Mouse (Mus musculus): ENCODE data around the gene Nfib.

The Nfib gene

DNA sequence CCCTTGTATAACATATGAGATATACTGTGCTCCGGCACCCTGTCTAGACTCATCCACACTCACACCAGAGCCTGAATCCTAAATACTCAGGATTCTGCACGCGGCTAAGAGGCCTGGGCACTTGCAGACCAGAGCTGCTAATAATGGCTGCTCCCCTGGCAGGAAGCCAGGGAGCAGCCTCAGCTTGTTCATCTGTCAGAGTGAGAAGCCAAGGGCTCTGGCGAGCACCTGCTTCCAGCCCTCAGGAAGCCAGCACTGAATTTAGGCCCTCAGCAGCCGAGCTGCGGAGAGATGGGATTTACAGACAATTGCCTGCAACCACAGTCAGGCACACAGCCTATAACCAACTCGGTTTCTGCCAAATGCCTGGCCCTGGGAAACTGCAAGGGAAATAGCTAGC lies 15.3 kb downstream of the Nfib start:
- CTCF ChIA-PET = no interaction called here

DNA sequence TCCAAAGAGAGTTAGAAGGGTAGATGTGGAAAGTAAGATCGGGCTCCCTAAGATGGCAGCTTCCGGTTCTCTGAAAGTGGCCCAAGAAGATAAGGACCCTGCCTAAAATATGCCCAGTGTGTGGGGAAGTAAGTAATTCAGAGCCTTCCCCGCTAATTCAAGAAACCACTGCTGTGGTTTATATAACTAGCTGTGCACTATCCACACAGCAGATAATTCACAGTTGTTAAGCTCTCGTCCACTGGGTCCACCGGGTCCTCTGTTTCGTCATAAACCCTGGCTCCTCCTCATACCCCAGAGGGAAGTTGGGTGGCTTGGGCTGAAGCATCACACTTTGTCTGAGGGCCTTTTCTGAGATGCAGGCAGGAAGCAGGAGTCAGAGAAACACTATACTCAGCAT lies 19.5 kb downstream of the Nfib start:
- CTCF ChIA-PET = no interaction called here

DNA sequence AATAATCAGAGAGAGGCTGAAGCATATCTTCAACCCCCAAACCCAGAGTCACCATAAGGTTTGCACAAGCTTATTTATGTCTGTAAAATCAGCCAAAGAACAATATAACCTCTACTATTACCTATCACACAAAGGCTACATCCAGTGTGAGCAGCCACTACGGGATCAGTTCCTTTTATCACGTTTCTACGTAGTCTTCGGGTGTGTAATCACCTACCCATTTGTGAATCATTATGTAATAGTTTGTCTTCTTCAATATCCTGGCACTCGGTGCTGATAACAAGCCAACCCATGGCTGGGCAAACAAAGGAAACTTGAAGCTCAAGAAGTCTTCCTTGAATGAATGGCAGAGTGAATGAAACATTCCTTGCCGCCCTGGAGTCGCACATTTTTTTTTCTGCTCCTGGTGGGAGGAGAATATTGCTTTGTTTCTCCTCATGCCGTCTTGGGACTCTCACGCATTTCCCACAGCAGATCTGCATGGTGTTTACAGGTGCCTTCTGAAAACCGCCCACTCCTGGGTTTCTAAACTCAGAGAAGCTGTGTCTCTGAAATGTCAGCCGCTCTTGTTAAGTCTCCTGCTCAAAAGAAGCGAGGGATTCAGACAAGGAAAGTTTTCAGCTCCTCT lies 21.3 kb downstream of the Nfib start:
- CTCF ChIA-PET = no interaction called here

DNA sequence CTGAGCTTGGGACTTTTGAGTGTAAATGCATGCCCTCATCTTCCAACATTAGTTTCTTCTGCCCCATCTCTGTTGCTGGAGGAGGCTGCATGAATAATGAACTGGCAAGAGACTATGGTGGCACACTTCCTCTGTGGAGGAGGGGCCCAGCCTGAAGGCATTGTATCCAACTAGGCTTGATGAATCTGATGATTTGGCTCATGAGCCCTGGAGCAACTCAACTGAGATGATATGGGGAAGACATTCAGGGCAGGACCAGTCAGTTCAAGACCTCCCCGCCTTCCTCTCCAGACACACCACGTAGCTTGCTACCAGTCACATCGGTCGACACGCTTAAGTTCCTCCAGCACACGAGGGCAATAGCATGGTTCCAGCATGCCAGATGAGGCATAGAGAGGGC lies 22.0 kb downstream of the Nfib start:
- CTCF ChIA-PET = no interaction called here

DNA sequence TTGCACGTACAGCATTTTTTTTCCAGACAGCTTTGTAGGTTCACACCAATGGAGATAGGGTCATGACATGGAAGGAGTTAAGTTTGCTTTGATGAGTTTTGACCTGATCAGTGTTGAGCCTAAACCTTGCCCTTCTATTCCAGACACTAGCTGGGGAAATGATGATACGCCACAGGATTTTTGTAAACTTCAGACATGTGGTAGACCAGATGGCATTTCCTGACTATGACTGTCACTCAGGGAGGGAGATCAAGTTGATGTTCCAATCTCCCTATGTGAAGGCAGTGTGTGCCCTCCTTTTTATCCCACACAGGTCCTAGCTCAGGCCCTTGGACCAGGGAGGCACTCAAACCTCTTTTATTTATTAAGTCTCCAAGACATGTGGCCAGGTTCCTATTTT lies 29.4 kb downstream of the Nfib start:
- CTCF ChIA-PET = no interaction called here

DNA sequence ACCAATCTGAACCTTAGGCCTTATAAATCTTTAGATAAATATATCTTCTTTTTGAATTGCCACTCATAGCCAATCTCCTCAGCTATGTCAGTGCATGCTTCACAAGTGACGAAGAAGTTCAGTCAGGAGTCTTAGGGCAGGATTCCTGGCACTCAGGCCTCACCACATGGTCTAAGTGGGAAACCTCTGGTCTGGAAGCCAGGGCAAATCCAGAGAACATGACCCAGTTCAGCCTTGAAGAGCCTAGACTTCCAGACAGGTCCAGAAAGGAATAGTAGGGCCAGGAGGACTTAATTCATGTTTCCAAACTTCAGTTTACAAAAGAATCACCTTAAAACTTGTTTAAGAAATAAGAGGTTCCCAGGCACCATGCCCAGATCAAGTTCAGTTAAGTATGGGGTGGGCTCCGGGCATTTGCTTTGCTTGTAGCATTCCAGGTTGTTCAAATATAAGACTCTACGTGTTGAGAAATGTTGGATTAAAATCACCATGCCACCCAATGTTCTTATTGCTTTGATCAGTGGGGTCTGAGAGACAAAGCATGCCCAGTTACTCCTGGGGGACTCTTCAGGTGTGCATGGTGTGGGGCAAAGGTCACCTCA lies 38.2 kb downstream of the Nfib start:
- CTCF ChIA-PET = no interaction called here

DNA sequence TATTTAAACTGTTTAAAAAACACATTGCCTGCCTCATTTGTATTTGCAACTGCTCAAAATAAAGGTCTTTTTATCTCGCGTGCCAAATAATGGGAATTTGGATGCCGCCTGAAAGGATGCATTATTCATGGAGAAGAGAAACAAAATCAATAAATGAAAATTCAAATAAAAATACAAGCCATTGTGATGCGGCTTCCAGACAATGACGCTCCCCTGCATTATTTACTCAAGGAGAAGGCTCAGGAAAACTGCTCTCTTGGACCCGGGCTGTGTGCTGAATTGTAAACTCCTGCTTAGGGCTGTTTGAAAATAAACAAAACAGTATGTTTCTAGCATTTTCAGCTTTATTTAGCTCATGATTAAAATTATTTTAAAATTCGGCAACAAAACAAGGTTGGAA lies 41.1 kb downstream of the Nfib start:
- CTCF ChIA-PET = no interaction called here

DNA sequence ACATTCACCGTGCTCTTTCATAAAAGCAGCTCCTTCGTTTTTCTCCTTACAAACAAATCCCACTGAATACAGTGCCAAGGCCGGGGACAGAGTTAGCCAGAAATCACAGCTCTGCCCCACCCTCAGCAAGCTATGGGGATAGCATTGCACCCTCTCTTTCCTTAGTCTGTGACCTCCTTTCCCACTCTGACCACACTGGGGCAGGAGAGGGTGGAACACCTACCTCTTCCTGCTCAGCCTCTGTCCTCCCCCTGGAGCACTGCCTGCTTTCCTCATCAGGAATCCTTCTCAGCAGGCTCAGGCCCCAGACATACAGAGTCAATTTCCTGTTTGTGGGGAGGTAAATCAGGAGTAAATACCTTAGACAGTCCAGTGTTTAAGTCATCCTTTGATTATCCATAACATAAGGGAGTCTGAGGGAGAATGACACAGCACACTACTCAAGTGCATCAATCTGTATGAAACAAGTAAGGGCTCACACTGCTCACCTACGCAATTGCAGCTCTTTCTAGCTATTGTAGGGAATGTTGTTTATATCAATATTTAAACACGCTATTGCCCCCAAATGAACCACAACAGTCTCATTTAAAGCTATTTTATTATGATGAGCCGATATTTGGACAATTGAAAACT lies 41.7 kb downstream of the Nfib start:
- CTCF ChIA-PET = no interaction called here

DNA sequence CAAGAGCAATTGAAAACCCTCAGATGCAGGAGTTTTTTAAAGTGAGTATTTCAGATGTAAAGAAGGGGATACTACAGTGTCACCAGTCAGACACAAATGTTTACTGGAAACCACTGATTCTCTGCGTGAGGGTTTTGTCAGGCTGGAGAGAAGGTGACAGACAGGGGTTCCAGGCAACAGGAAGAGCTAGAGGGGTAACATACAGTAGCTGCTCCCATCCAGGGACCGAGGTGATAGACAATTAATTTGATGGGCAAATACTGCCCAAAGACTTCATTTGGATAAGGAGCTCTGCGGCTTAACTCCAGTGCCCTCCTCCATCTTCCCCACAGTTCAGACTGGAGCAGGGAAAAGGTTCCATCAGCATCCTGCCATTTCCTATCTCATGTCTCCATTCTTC lies 42.9 kb downstream of the Nfib start:
- CTCF ChIA-PET = no interaction called here

DNA sequence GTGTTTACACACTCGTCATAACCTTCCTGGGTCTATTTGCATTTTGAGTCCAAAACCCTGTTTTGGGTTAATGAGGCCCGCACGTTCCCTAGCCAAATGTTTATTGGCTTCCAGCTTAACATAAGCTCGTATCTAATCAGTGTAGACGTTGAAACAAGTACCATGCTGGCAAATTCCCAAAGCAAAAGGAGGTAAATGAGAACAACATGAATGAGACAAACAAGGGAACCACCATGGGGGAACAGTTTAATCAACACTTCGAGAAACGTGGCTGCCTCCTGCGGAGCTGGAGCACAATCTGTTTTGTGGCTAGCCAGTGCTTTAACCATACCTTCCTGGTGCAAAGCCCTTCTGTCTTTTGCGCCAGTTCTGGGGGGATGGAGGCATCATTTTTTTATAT lies 43.3 kb downstream of the Nfib start:
- CTCF ChIA-PET = no interaction called here

DNA sequence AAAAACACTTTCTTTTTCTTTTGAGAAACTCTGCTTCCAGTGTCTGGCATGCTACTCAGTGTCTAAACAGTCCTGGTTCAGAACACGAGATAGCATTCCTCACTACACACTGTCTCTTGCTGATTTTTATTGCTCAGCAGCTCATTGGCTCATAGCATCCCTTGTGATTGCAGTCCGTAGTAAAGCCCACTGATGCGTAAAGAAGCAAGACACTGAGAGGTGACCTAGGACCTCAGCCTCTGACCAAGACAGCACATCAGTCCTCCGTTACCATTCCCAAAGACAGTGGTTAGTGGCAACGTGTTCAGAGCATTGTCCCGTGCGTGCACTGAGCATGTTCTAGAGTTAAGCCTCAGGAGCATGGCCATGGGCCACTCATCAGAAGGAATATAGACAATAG lies 44.3 kb downstream of the Nfib start:
- CTCF ChIA-PET = no interaction called here

DNA sequence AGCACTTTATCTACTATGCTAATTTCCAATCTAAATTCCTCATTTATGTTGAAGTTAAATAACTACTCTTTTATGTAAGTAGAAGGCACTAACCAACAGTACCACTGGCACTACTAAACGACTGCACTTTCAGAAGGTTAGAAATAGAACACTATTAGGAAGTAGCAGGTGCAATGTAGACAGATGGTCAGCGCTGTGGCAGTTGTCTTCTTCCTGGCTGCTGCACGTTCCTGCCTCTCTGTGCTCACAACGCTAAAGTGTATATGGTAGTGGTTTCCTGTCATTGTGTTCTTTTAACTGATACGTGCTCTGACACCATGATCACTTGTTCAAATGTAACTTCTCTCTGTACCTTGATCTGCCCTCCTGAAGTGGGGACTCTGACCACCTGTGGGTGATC lies 59.9 kb downstream of the Nfib start:
- CTCF ChIA-PET = no interaction called here

DNA sequence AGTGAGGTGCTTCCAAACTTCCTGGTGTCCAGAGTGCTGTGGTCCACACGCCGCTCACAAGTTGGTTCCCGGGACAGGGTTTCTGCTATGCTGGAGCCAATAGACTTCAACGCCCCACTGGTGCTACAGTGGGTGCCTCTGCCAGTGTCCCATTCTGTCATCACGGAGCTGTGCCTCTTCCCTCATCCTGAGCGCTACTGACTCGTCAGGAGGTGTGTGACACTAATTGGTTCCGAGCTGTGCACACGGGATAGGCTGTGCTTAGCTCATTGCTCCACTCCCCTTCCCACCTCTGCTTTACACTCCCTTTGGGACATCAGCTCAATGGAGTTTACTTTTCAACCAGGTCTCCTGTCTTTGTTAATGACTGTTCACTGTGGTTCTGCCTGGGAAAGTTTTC lies 60.8 kb downstream of the Nfib start:
- CTCF ChIA-PET = no interaction called here

DNA sequence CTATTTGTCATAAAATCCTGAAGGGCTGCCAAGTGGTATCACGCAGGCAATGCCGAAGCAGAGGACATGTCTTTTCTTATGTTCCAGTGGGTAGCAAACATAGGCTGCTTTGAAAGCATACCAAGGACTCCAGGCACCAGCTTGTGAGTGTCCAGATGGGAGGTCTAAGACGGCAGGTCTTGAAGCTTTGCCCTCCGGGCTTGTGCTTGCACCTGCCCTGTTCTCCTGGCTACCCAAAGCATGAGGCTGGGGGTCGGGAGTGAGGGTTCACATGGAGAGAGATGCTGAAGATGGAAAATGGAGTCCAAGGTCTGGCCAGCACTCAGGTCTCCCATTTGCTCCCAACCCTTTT lies 61.8 kb downstream of the Nfib start:
- CTCF ChIA-PET = no interaction called here

DNA sequence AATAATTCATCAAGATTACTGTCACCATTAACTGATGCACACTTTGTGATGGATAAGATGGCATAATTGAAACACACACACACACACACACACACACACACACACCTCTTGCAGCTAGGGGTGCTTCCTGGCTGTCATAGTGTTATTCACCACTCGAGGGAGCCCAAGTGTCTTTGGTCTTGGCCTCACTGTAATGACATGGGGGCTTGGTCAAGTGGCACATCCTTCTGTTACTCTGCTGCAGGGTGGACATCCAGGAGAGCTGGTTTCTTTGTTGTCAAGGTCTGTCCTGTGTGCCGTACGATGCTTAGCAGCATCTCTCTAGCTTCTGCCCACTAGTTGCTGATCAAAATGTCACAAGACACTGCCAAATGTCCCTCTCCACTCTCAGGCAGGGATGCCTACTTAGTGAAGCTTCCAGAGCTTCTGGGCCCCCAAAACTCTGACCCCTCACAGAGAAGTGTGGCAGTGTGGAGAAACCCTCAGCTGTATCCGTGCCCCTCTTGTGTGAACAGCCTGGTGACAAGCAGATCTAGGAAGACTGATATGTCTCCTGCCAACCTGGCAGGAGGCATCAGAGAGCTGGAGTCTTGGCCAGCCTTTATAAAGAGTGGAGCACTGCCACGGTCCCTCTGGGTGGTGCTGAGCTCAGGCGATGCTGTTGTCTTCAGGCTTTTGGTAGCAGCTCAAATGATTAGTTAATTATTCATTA lies 62.4 kb downstream of the Nfib start:
- CTCF ChIA-PET = no interaction called here

DNA sequence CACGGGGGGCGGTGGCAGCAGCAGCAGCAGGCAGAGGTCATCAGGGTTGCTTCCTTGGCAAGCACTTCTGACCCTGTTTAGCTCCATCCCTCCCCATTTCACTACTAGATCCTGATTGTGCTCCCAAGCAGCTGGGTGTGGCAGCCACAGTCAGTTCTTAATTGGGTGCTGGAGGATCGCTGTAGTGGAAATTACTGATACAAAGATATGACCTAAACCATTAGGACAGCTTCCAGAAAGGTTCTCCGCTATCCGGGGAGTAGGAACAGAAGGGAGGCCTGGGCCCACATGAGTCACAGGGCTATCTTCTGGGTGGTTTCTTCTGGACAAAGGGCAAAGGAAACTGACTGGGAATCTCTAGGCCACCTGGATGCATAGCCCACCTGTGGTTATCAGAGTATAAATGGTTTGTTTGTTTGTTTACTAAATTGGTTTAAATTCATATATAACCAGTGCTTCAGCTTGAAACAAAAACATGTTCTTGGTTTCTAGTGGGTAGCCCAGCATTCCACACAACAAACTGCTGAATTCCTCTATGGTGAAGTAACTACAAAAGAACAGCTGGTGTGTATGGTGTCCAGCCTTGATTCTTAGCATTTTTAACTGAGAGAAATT lies 64.4 kb downstream of the Nfib start:
- CTCF ChIA-PET = no interaction called here

DNA sequence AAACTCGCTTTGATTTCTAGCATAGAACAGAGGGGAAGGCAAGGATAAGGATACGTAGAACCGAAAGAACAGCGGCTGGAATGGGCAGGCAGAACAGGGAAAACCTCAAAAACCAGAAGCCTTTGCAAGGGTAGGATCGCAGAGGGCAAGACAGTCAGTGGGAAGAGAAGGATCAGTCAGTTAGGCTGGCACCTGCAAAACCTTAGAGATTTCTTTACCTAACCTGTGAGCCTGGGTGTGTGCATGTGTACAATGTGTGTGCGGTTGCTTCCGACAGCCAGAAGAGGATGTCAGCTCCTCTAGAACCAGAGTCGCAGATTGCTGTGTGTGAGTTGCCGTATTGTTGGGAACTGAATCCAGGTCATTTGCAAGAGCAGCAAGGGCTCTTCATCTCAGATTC lies 67.3 kb downstream of the Nfib start:
- CTCF ChIA-PET = no interaction called here

DNA sequence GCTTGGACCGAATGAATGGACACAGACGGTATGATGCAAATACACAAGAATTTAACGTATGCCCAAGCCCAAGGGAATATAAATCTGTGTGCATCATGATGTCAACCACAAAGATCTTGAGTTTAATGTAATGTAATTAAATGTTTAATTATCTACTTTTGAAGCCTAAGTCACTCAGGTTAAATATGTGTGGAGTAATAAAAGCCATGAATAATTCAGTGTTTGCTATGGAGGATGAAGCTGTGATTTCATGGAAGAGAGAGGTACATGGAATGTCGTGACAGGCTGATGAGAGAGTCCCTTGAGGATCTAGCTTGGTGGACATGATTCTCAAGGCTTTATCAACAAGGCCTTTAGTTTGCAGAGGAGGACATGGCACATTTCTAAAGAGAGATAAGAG lies 67.9 kb downstream of the Nfib start:
- CTCF ChIA-PET = no interaction called here

DNA sequence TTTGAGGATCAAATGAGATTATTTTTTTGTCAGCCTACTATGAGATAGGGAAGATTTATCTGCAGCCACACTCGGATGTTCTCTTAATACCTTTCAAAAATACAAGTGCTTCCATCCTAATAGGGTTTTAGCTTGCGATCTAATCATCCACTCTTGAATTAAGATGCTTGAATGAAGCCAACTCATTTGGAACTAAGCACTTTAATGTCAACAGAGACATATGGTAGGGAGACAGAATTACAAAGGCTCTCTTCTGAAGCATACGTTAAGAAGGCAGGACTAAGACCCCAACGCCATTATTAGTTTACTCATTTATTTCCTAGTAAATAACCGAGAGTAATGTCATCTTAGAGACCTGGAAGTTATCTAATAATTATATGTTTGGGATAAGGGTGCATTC lies 68.9 kb downstream of the Nfib start:
- CTCF ChIA-PET = no interaction called here

DNA sequence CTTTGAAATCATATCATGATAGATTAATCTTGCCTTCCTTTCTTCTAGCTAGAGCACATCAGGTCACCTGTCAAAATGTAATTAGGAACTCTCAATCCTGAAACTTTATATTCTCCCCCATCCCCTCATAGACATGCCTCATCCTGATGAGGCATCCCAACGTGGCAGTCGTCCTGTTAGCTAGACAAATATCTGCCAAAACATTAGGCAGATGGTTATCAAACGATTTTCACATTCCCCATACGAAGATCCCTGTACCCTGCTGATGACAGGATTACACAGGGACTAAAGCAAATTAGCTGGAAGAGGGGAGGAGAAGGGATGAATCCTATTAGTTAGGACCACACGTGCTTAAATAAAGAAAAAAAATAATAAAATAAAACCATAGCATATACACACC lies 69.7 kb downstream of the Nfib start:
- CTCF ChIA-PET = no interaction called here

DNA sequence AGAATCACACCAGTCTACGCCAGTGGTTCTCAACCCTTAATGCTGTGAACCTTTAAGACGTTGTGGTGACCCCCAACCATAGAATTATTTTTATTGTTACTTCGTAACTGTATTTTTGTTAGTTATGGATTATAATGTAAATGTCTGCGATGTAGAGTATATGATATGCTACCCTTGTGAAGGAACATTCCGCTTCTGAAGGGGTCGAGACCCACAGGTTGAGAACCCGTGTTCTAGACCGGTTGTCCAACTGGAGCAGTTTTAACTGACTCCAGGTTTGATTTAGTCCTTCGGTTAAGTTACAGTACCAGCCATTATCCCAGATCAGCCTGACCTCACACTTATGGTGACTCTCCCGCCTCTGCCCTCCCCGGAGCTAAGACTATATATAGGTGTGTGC lies 70.4 kb downstream of the Nfib start:
- CTCF ChIA-PET = no interaction called here

DNA sequence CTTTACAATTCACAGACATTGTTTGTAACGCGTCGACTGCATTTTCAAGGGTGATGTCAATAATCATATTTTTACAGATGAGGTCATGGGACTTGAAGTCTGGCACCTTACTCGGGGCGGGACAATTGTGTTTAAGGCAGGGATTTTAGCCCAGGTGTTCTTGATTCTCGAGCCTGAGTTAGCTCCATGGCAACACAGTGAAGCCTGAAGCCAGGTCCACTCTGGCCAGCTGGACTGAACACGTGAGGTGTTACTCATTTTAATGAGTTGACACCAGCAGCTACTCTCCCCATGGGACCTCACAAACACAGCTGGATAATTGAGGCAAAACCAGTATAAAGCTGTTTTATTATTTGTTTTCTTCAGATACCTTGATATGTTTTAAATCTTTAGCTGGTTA lies 71.2 kb downstream of the Nfib start:
- CTCF ChIA-PET = no interaction called here

All from spleen, embryonic (tissue).